Comparison of ENCODE assay signal across 16 mouse cellular contexts in the genomic region with DNA sequence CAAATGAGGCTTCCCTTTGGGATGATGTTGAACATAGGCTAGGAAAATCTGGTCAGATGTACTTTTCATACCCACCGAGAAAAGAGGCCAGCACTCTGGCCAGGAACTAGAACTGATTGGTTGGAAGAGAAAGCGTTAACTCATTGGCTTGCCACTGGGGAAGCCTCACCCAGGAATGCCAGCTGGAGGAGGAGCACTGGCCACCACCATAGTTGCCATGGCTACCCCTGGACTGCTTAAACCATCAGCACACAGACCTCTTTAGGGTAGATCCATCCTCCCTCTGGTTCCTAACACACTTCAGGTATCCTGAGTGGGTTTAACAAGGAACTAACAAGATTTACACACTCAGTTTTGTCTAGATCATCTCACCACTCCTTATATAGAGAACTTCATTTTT.
DNase-seq lines count a peak whose midpoint lies in the region; ATAC-seq and TF ChIP-seq lines count a peak whose summit lies in the region.
"Had no signal": no experiment of that assay in that cellular context is flagged by ENCODE, and none has a peak within 500 bp of the region (broad histone marks: within the 10 kb centered on the region; RNA-seq: fewer than 3 reads in every experiment).

No protein-coding gene starts in this region.

- H3K9me3 ChIP-seq in forebrain, postnatal 0 days (ENCODE audit: low read length), result no peaks in the 10 kb centered on the region
- no peaks in the 10 kb centered on the region for H3K9me3 ChIP-seq in forebrain, embryonic 12.5 days
- H3K9me3 ChIP-seq: embryonic facial prominence, embryonic 15.5 days; forebrain, embryonic 10.5 days; forebrain, embryonic 15.5 days; heart, embryonic 10.5 days had no signal

- no peaks in the 10 kb centered on the region for H3K4me1 ChIP-seq in forebrain, postnatal 0 days (ENCODE audit: insufficient read depth)
- H3K4me1 ChIP-seq in forebrain, embryonic 12.5 days, result 0 out of 2 replicates have a peak, but pooled peaks cover 3% of the 10 kb centered on the region
- H3K4me1 ChIP-seq: embryonic facial prominence, embryonic 15.5 days; forebrain, embryonic 15.5 days had no signal

- intact Hi-C loops in left cerebral cortex, postnatal 4 days (cut with DNase I), result no loop called here

- H3K4me2 ChIP-seq in forebrain, postnatal 0 days (ENCODE audit: low read depth), result no peak overlapping the region
- H3K4me2 ChIP-seq in forebrain, embryonic 12.5 days, result no peak overlapping the region
- H3K4me2 ChIP-seq: embryonic facial prominence, embryonic 15.5 days; forebrain, embryonic 15.5 days; hindbrain, embryonic 14.5 days had no signal

- ATAC-seq in forebrain, postnatal 0 days, result peak; percentile 59
- no peak for ATAC-seq in forebrain, embryonic 12.5 days (ENCODE audit: low FRiP score)
- ATAC-seq: forebrain, embryonic 15.5 days; inflammation-experienced regulatory T-cells, adult 6 months had no signal

- no peaks in the 10 kb centered on the region for H3K27me3 ChIP-seq in forebrain, postnatal 0 days (ENCODE audit: insufficient read depth, low read length)
- no peaks in the 10 kb centered on the region for H3K27me3 ChIP-seq in forebrain, embryonic 12.5 days
- H3K27me3 ChIP-seq: embryonic facial prominence, embryonic 15.5 days; forebrain, embryonic 15.5 days had no signal

- no peak overlapping the region for H3K4me3 ChIP-seq in forebrain, postnatal 0 days (ENCODE audit: low read depth, low read length)
- no peak overlapping the region for H3K4me3 ChIP-seq in forebrain, embryonic 12.5 days (replicated peaks)
- H3K4me3 ChIP-seq: embryonic facial prominence, embryonic 15.5 days; erythroblast, embryonic 14.5 days; forebrain, embryonic 10.5 days; forebrain, embryonic 15.5 days; heart, embryonic 10.5 days had no signal

- no peak for DNase-seq in forebrain, postnatal 0 days
- DNase-seq in left cerebral cortex, postnatal 4 days, result peak; percentile 37
- no peak for DNase-seq in left cerebral cortex, adult 11 months (ENCODE audit: low spot score)
- DNase-seq in retina, postnatal 1 day, result peak; percentile 22
- DNase-seq in retina, embryonic 14.5 days (ENCODE audit: low spot score), result no peak
- DNase-seq: cerebellum, adult 18-20 months; embryo, embryonic 11 days; gastrocnemius, postnatal 10 days had no signal

- 73% methylated on average over 2 of the region's 2 CpGs for WGBS in forebrain, postnatal 0 days
- WGBS in forebrain, embryonic 12.5 days, result 91% methylated on average over 2 of the region's 2 CpGs

- H3K36me3 ChIP-seq in forebrain, postnatal 0 days (ENCODE audit: insufficient read depth), result no peaks in the 10 kb centered on the region
- no peaks in the 10 kb centered on the region for H3K36me3 ChIP-seq in forebrain, embryonic 12.5 days (replicated peaks)
- H3K36me3 ChIP-seq: forebrain, embryonic 10.5 days; forebrain, embryonic 15.5 days had no signal

- H3K27ac ChIP-seq in forebrain, postnatal 0 days (ENCODE audit: low read depth, low read length), result no peak overlapping the region
- no peak overlapping the region for H3K27ac ChIP-seq in forebrain, embryonic 12.5 days
- H3K27ac ChIP-seq: embryonic facial prominence, embryonic 15.5 days; forebrain, embryonic 10.5 days; forebrain, embryonic 15.5 days; heart, embryonic 10.5 days; hindbrain, embryonic 14.5 days had no signal

- no peak for TF ChIP-seq CTCF in forebrain, postnatal 0 days (IDR thresholded peaks at IDR 0.05; ENCODE audit: low read depth)

- H3K9ac ChIP-seq in forebrain, postnatal 0 days, result no peak overlapping the region
- no peak overlapping the region for H3K9ac ChIP-seq in forebrain, embryonic 12.5 days
- H3K9ac ChIP-seq: embryonic facial prominence, embryonic 15.5 days; forebrain, embryonic 15.5 days; hindbrain, embryonic 14.5 days had no signal

Comparison
In these comparisons a context has a peak if more than half of its experiments do, and no peak if none do; other contexts are left out.
1. DNase-seq: peak in left cerebral cortex, postnatal 4 days (single experiment) and retina, postnatal 1 day (single experiment); none in forebrain, postnatal 0 days (single experiment), left cerebral cortex, adult 11 months (single experiment) and retina, embryonic 14.5 days (single experiment).